Mouse (Mus musculus) lung, postnatal 25 days (tissue): Measurements from ENCODE around the gene Cnn3.

ENCODE experiments used
- DNase-seq: peaks from one replicate; pipeline ENCODE4 v3.0.0; 2022; ENCODE audit warnings: low spot score

Cnn3 gene

DNA sequence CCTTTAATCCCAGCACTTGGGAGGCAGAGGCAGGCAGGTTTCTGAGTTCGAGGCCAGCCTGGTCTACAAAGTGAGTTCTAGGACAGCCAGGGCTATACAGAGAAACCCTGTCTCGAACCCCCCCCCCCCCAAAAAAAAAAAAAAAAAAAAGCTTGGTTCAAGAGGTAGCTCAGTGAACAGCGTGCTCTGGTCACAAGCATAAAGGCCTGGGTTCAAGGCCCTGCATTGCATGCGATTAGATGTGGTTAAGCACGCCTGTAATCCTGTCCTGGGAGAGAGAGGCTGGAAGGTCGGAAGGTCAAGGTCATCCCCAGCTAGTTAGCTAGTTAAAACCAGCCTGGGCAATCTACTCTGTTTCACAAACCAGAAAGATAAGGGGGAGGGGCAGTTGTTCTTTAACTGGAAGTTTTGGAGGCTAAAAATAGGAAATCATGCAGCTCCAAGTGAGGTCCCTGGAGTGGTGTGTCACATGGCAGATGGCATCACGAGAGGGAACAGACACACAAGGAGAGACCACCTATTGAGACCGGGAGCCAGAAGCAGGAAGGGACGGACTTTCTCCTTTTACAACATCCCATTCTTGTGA lies 7.4 kb upstream of the Cnn3 start:
- DNase-seq = no peak

DNA sequence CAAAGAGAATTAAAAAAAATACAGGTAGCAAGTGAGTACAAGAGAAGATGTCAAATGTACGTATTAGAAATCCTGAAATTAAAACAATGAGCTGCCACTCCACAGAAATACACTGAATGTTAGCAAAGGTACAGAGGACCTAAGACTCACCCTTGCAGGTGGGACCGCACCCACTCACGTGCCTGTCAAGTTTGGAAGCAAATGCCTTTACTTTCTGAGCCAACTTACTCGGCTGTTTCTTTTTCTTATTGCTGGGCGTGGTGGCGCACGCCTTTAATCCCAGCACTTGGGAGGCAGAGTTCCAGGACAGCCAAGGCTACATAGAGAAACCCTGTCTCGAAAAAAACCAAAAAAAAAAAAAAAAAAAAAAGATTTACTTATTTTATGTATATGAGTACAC lies 3.9 kb upstream of the Cnn3 start:
- no peak for DNase-seq

DNA sequence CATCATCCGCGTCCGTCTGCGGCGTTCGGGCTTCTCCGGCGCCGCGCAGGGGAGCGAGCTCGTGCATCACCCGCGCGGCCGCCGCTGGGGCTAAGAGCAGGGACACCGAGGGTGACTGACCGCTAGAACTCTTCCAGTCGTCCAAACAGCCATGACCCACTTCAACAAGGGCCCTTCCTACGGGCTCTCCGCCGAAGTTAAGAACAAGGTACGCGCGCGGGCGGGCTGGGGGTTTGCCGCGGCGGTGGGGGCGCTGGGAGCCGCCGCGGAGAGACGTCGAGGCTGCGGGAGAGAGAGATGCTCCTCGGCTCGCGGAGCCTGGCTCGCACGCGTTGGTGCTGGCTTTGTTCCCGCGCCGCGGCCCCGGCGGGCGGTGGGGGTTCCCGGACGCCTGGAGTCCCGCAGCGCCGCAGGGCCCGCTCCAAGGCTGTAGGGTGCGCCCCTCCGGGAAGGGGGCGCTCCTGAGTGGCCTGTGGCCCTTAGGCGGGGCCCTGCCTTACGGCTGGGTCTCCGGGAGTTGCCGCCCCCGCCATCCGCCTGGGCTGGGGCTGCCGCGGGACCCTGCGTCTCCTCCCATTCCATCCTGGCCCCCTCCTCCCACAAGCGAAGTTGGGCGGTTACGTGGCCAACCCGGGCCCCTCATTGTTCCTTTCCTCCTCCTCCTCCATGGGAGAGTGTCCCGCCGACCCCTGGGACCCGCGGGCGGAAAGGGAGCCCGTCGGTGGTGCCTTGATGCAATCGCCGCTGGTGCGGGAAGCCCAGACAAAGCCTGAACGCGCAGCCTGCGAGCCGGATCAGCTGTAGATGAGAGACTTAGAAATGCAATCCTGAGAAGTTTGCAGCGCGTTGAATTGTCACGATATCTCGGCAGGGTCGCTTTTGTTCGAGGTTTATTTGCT lies 573 bp downstream of the Cnn3 start:
- DNase-seq = peak; percentile 83

DNA sequence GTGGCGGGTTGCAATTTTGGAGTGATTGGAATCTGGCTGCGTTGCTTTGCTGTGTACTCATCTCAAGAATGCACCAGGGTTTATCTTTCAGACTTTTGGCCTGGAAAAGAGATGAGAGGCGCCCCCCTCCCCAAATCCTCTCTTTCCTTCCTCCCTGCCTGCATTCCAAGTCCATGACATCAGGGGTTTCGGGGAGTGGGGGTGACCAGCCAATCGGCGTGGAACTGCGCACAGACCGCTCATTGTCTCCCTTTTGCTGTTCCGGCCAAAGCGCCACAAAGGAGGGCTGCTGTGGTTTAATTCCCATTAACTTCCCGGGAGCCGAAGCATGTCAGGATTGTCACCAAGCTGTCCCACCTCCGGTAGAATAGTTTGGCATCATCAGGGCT lies 1.2 kb downstream of the Cnn3 start:
- DNase-seq = peak; percentile 69

DNA sequence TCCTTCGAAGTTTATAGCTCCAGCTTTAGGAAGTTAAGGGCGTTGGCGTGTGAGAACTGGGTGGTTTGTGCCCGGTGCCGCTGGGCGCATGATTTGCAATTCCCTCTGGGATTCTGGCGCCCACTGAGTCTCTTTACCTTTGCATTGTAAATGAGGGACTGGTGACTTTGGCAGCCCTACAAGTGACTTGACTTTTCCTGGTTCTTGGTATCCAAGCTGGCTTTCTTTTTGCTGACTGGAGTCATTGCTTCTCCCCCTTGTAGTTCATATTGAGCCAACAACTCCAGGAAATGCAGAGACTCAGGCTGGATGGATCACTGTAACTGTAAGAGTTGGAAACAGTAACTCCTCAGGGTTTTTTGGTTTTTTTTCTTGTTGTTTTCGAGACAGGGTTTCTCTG lies 1.9 kb downstream of the Cnn3 start:
- no peak for DNase-seq

DNA sequence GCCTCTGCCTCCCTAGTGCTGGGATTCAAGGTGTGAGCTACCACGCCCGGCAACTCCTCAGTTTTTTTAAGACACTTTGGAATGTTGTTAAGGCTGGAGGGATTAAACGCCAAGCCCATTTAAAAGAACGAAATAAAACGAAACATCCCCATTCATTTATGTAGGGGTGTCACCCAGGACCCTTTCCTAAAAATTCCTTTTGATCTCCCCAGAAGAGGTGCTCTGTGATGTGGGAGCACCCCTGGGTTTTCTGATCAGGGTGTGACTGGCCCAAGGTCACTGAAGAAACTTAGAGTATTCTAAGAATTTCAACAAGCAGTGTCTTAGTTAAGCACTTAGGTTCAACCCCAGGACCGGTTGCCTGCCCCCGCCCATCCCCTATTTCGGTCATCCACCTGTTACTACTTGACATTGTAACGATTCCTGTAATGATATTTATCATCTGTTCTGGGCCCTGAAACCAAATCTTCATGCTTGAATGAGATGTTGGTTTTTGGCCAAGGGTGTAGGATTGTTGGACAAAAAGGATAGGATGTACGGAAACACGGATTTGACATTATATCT lies 2.5 kb downstream of the Cnn3 start:
- DNase-seq = no peak

DNA sequence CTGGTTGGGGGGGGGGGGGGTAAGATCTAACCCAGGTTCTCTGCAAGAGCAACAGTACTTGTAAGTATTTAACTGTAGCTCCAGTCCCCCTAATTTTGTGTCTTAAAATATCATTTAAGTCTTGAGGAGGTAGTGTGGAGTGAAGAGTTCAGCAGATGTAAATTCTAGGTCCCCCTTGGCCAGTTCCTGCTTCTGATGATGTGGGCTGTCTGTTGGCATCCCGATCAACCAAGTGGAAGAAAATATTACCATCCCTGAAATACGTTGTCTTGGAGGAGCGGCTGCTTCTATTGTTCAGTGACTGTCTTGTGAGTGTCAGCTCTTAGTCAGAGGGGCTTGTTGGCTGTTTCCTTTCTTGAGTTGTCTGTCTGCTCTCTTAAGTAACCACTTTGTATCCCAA lies 3.2 kb downstream of the Cnn3 start:
- DNase-seq = no peak

DNA sequence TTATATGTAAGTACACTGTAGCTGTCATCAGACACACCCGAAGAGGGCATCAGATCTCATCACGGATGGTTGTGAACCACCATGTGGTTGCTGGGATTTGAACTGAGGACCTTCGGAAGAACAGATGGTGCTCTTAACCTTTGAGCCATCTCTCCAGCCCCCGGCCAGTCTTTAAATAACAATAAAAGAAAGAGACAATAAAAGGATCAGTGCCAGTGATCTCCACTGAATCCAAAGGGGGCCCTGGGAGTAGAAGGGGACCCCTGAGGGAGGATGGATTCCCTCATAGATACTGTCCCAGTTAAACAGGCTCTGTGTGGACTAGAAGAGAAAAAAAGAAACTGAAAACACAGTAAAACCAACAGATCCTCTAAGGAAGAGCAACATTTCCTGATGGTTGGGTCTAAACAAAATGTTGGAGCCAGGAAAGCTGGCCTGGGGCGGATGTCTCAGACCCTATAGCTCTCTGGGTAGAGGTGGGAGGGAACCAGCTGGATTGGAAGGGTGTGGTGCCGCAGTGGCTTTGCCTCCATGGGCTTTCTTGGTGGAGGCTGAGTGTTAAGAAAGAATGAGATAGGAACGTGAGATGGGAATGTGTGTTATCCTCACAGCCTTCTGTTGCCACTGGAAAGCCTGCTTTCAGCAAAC lies 4.1 kb downstream of the Cnn3 start:
- no peak for DNase-seq

DNA sequence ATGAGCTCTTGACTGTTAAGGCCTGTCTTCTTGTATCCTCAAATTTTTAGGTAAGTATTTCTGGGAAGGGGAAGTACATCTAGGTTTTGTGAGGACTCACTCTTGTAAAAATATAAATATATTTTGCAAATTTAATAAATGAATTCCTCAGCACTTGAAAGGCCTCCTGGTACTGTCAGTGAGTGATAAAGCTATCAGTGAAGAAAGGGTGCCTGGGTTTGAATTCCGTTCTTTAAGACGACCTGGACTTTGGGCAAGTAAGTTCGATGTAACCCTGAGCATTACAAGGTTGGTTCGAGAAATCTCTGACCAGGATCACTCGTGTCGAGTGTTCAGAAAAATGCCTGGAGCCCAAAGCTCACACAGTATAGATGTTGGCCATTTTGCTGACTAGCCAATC lies 7.1 kb downstream of the Cnn3 start:
- no peak for DNase-seq

DNA sequence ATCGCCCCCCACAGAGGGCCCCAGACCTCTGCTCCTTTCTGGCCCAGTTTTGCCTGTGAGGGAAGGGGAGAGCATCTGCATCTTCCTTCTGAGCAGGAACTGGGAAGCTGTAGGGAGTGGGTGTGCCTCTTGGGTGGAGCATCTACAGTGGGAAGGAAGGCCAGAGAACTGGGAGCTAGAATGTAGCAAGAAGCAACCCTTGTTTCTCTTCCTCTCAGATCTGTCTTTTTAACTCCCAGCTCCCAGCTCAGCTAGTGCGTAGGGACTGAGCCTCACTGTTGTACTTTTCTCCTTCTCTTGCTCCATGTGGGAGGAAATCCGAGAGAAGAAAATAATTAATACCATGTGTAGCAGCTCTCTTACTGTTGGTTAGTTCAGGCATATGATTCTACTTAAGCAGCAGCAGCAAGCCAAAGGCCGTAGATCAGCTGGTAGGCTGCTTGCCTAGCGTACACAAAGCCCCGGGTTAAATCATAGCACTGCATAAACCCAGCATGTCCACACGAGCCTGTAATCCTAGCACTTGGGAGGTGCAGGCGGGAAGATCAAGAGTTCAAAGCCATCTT lies 7.8 kb downstream of the Cnn3 start:
- DNase-seq = no peak

DNA sequence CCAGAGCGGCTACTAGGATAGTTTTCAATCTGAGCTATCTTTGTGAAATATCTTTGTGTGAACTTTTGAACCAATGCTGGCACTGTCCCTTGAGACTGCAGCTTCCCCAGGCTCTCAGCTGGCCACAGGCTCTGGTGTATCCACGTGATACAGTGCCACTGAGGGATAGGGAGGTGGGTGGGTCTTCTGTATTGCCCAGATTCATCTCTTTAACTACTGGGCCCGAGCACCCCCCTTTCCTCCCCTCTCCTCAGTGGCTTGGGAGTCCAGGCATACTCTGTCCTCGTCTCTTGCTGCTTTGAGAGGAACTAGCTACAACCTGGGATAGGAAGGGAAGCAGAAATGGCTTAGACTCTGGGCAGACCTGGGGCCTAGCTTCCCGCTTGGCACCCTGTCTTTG lies 9.0 kb downstream of the Cnn3 start:
- no peak for DNase-seq

DNA sequence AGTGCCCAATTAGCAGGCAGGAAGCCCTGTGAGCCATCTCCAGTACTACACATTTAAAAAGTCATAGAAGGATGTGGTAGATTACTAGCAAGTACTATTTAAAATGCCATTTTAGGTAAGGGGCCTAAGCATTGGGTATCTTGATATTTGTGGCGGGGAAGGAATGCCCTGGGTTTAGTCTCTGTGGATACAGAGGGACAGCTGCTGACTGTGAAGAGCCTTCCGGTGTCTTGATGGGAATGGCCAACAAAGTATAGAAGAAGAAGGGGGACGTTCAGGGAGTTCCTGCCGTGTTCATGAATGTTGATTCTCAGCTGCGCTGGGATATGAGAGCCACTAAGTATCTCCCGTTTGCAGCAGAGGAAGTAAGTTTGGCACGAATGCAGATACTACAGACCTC lies 10.8 kb downstream of the Cnn3 start:
- no peak for DNase-seq

DNA sequence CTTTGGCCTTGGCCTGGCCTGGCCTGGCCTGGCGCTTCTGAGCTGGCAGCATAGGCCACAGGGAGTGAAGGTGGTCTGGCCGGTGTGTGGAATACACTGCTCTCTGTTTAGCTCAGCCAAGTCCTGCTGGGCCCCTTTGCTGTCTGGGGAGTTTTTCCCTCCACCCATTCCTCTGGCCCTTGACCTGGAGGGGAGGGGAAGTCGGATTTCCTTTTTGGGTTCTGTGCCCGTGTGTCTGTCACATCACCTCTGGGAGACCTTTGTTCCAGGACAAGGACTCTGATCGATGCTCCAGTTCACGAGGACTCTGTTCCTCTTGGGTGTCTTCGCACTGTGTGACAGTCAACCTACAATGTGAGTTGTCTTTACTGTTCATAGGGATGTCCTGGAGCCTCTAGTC lies 11.7 kb downstream of the Cnn3 start:
- DNase-seq = no peak

DNA sequence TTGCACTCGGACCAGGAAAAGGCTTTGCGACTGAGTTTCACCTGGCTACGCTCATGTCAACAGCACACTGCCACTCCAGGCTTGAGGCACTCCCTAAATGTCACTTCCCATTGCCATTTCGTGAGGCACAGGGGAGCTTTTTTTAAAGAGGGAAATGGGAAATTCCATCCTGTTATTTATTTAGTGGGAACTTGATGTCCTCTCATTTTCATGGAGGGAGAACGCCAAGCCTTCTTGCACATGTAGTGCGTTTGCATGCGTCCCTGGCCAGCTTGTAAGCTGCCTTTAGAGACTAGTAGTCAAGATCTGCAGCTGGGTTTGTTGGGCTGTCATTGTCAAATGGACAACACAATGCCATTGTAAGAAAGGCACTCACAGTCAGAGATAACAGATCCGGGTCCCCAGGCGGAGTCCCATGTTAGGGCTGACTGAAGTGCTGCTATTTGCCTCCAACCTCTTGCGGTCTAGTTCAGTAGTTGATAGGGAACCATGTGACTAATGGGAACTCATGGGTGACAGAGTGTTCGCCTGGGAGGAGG lies 13.4 kb downstream of the Cnn3 start:
- peak; percentile 55 for DNase-seq

DNA sequence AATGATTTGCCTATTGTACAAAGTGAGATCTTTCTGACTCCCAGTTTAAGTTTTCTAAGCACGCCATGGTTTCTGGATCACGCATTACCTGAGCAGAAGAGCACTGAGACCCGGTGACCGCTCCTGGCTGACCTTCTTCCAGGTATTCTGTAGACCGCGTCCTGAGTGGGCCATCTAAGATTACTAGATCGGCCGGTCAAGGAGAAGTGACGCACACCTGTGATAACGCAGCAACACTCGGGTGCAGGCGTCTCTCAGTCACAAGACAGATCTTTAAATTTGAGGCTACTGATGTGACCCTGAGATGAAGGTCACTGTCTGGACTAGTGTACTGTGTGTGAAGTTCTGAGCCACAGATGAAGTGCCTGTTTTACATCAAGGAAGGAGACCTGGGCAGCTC lies 15.2 kb downstream of the Cnn3 start:
- DNase-seq = no peak

DNA sequence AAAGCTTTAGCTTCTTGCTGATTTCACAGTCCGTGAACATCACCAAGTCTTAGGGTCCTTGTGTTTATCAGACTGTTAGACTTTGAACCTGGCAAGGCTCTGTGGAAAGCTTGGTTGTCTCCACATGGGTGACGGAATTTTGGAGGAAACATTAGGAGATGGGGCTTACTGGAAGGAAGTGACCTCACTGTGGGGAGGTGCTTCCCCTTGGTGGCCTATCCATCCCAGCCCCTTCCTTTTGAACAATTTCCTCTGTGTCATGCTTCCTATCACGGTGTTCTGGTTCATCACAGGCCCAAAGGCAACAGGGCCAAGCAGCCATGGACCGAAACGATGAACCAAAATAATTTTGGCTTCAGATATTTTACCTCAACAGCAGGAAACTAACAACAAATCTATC lies 16.0 kb downstream of the Cnn3 start:
- no peak for DNase-seq

DNA sequence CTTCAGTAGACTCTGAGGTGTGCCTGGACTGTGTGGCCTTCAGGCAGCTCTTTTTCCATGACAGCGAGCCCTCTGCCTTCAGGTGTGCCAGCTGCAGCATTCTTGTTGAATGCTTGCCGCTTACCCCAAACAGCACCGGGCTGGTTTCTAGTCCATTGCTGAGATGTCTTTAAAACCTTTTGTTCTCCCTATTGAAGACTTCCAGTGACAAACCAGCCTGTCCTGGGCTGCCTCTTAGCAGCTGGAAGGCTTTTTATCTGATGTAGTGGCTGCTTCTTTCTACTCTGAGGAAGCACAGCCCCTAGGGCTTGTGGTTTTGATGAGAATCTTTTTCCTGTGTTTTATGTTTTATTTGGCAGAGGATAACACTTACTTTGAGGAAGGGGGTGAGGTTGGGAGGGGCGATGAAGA lies 17.6 kb downstream of the Cnn3 start:
- no peak for DNase-seq

DNA sequence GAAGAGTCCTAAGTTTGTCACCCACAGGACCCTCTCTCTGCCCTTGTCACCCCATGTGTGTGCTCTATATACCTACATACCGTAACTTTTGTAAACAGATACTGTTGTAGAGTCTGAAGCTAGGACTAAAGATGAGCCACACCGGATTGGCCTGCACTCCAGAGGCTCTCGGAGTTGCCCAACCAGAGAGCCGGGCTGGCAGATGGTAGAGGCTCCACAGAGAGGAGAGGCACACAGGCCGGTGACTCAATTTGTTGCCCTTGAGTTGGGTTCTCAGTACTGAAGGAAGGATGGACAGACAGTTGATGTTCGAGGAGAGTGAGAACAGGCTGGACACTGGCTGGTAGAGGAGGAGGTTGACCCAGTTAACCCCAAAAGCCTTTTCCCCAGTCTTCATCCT lies 18.1 kb downstream of the Cnn3 start:
- no peak for DNase-seq

DNA sequence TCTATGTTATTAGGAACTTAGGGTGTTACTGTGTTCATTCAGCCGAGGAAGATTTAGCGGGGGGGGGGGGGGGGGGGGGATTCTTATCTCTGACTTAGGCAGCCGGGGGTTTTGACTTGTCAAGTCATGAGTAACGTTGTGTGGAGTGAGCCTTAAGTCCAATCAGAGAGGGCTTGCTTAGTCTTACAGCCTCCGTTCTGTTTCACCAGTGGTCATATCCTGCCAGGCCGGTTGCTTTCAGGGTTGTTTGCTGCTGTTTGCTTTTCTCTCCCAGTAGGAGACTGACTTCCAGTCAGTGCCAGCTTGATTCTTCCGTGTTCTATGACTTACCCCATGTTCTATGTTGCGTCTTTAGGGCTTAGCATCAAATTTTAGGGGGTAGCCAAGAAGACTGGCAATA lies 20.2 kb downstream of the Cnn3 start:
- no peak for DNase-seq

DNA sequence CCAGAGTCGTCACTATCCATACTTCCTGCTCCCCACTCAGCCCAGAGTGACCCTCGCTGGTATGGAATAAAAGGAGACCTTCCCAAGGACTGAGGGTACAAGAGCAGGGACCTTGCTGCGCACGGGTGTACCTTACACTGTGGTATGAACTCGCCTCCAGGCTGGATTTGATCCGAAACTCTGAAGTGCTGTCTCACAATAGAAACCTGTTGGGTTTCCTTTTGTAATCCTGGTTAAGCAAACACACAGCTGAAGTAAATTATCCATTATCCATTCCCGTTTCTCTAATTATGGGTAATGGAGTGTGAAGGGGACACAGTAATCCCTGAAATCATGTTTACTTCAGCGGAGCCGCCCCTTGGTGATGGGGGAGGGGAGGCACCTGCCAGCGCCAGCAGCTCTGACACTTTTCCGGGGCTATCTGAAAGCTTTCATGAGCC lies 21.8 kb downstream of the Cnn3 start:
- no peak for DNase-seq

DNA sequence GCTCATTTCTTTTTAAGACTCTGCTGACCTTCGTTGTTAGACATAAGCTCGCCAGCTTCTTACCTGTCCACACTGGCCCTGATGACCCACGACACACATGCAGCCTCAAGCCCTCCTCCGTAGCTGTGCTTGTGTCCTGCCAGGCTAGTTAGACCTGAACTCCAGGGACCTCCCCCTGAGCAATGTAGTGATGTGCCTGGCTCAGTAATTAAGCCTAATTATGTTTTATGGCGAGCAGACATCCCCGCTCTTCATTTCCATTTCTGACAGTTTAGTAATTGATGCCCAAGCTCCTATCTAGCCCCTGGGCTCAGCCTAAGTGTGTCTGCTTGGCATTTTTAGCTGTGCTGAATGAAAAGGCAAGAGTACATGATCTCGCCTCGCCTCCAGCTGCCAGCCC lies 22.3 kb downstream of the Cnn3 start:
- no peak for DNase-seq

DNA sequence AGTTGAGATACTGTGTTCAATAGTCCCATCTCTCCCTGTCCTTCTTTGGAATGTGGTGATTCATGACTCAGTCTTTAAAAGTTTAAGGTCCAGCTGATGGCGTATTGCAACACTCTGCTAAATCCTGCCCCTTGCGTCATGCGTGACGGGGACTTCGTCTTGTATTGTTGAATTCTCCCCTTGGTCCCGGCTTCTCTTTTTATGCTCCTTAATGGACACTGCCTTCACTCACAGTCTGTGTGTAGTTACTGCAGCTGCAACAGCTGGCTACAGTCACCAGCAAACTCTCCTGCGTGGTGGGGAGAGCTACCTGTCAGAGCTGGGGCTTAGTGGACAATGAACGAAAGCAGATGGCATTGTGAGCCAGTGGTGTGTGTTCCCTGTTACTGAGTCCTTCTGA lies 23.2 kb downstream of the Cnn3 start:
- DNase-seq = no peak
